Mouse (Mus musculus) heart, postnatal 0 days (tissue): Measurements from ENCODE around the gene Oxsr1. TPM values are rescaled to one million over a fixed set of nuclear protein-coding genes. Genes with fewer than 3 reads are reported as not detected.

Experiments used
- ATAC-seq: fragments of 200-750 bp; cut with Nextera tagmentation; 2 replicates; pipeline ENCODE4 v1.8.0; 2017; ENCODE audit warnings: low read depth, moderate number of reproducible peaks, moderate library complexity; ENCODE audit not compliant: insufficient read depth
- DNase-seq: peaks from one replicate; pipeline ENCODE4 v3.0.0-alpha.2; 2016; ENCODE audit warnings: low spot score
- H3K27ac ChIP-seq: fragments of 300-500 bp; sonication (generic); 2 replicates; pipeline ENCODE4 v1.5.1; 2014; ENCODE audit warnings: low read depth, mild to moderate bottlenecking
- H3K27me3 ChIP-seq: fragments of 300-500 bp; sonication (generic); 2 replicates; pipeline ENCODE4 v1.6.1; 2014; ENCODE audit warnings: low read length, mixed read lengths; ENCODE audit not compliant: control insufficient read depth, insufficient read depth
- H3K36me3 ChIP-seq: fragments of 300-500 bp; sonication (generic); replicated peaks from 2 replicates; pipeline ENCODE4 v1.6.1; 2014; ENCODE audit warnings: low read length, mixed read lengths; ENCODE audit not compliant: control insufficient read depth, insufficient read depth
- H3K4me1 ChIP-seq: fragments of 300-500 bp; sonication (generic); 2 replicates; pipeline ENCODE4 v1.6.1; 2014; ENCODE audit warnings: antibody characterized with exemption; ENCODE audit not compliant: control insufficient read depth, insufficient read depth
- H3K4me2 ChIP-seq: fragments of 300-500 bp; sonication (generic); 2 replicates; pipeline ENCODE4 v1.6.1; 2014; ENCODE audit warnings: low read depth, mild to moderate bottlenecking, low read length, moderate library complexity
- H3K4me3 ChIP-seq: fragments of 300-500 bp; sonication (generic); 2 replicates; pipeline ENCODE4 v1.5.1; 2014; ENCODE audit warnings: low read depth, low read length
- H3K9ac ChIP-seq: fragments of 300-500 bp; sonication (generic); replicated peaks from 2 replicates; pipeline ENCODE4 v1.6.1; 2014; ENCODE audit warnings: low read depth, low read length, mixed read lengths
- H3K9me3 ChIP-seq: fragments of 300-500 bp; sonication (generic); replicated peaks from 2 replicates; pipeline ENCODE4 v1.6.1; 2016; ENCODE audit warnings: low read length; ENCODE audit not compliant: control insufficient read depth
- CTCF ChIP-seq: IDR thresholded peaks from 2 replicates; pipeline ENCODE4 v1.5.1; 2016; ENCODE audit warnings: antibody characterized with exemption, control low read depth, low read depth
- EP300 ChIP-seq: IDR thresholded peaks from 2 replicates; pipeline ENCODE4 v1.6.1; 2016; ENCODE audit warnings: antibody characterized with exemption, low read depth
- WGBS: fragments of 180-500 bp; shearing (Covaris S2); extraction: QIAGEN DNeasy Blood & Tissue Kit; methylation state at CpG from one replicate; pipeline ENCODE4 v1.1.7; 2014; 5-methylcytosine and 5-hydroxymethylcytosine counted together
- polyA plus RNA-seq: library from polyadenylated mRNA; unstranded; fragments of >200 nt; fragmentation: Nextera tagmentation; extraction: Ambion mirVana; gene quantifications from 2 replicates; pipeline ENCODE4 v1.2.1, GENCODE M21; 2015
- total RNA-seq: library from RNA; depleted of rRNA; stranded (reverse); fragments of >200 nt; gene quantifications from 2 replicates; pipeline ENCODE4 v1.2.3, GENCODE M21; 2014; ENCODE audit warnings: low replicate concordance

The Oxsr1 gene
- total and polyA plus RNA-seq, 2 experiments from 2014 or later, result 6.7 to 28.1 TPM

GRCm38 (mm10) chr9:119363229-119363628 is 41.0 kb upstream of the Oxsr1 start:
- no peak for DNase-seq
- 48% methylated on average over 12 of the region's 12 CpGs for WGBS
- H3K4me1 ChIP-seq, result no peaks in the 10 kb centered on the region

GRCm38 (mm10) chr9:119361416-119361815 is 39.2 kb upstream of the Oxsr1 start:
- Histone ChIP-seq H3K4me2 (no peak overlapping the region), H3K36me3 (no peaks in the 10 kb centered on the region), H3K27ac (no peak overlapping the region), H3K4me3 (no peak overlapping the region), H3K4me1 (no peaks in the 10 kb centered on the region), H3K9ac (no peak overlapping the region), H3K9me3 (no peaks in the 10 kb centered on the region), H3K27me3 (no peaks in the 10 kb centered on the region)
- TF ChIP-seq EP300, result no peak
- no peak for TF ChIP-seq CTCF
- WGBS, result 90% methylated on average over 5 of the region's 5 CpGs
- ATAC-seq (no peak), DNase-seq (no peak)

More at GRCm38 (mm10) chr9:119363229-119363628, 41.0 kb upstream of the Oxsr1 start:
- H3K27me3 ChIP-seq, result no peaks in the 10 kb centered on the region
- TF ChIP-seq EP300 (no peak), CTCF (no peak)
- no peaks in the 10 kb centered on the region for H3K36me3 ChIP-seq
- H3K9ac ChIP-seq, result no peak overlapping the region
- ATAC-seq, result no peak
- H3K27ac ChIP-seq, result no peak overlapping the region
- no peak overlapping the region for H3K4me3 ChIP-seq
- no peak overlapping the region for H3K4me2 ChIP-seq
- no peaks in the 10 kb centered on the region for H3K9me3 ChIP-seq

DNA sequence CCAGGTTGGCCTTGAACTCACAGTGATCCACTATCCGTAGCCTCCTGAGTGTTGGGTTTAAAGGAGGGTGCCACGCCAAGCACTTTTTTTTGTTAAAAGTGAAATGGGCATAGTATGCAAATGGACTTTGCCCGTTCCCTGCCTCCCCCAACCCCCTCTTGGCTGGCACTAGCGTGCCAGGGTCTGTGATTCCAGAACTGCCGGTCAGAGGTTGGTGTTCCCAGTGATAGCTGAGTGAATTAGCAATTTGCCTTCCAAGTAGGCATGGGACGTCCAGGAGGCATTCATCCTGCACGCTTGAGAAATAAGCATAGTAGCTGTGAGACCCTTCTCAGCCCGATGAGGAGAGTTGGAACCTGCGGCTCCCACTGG is 35.8 kb upstream of the Oxsr1 start:
- no peak overlapping the region for H3K27ac ChIP-seq
- H3K9ac ChIP-seq, result no peak overlapping the region; the same call in 1 of the 2 replicates
- ATAC-seq (0 out of 2 replicates have a peak, but pooled peaks have one; percentile 9), DNase-seq (no peak)
- TF ChIP-seq EP300 (no peak), CTCF (no peak)
- H3K4me3 ChIP-seq, result peak overlapping the region; percentile 54
- H3K4me2 ChIP-seq, result peak overlapping the region; percentile 82
- no peaks in the 10 kb centered on the region for H3K9me3 ChIP-seq
- 45% methylated on average over 9 of the region's 9 CpGs for WGBS
- no peaks in the 10 kb centered on the region for H3K4me1 ChIP-seq
- no peaks in the 10 kb centered on the region for H3K27me3 ChIP-seq
- no peaks in the 10 kb centered on the region for H3K36me3 ChIP-seq

DNA sequence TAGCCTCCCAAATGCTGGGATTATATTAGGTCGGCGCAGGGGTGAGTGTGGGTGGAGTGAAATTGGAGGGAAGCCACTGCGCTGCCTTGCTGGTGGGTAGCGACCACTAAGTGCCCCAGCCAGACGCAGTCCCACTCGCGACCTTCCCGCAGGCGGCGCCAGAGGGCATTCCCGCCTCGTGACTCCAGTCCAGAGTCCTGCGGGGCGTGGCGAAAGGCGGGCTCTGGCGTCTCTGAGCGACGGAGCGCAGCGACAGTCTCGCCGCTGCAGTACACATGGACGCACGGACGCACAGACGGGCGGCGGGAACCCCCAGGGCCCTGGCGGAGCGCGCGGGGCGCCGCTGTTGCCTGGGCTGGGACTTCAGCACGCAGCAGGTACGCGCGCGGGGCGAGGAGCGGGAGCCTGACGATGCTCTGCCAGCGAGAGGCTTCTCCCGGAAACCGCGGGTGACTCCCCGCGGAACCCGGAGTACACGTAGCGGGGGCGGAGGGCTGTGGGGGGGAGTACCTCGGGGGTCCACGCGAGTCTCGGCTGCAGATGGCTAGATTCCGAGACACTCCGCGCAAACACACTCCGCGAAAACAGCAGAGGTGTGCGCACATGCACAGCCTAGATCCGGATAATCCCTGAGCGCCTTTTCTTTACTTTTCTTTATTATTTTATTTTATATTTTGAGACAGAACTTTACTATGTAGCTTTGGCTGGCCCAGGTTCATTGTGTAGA is 35.3 kb upstream of the Oxsr1 start, which contains the start of gene Xylb:
Gene Xylb (plus strand): TSS at position 51 of the 727 bp plus-strand sequence.
- Histone ChIP-seq H3K9ac (peak within 1 kb of the TSS; percentile 49; the same call in 1 of the 2 replicates), H3K36me3 (no peaks in the 10 kb centered on the region), H3K9me3 (no peaks in the 10 kb centered on the region), H3K27ac (no peak within 1 kb of the TSS), H3K4me2 (peak within 1 kb of the TSS; percentile 82), H3K27me3 (no peaks in the 10 kb centered on the region), H3K4me3 (peak within 1 kb of the TSS; percentile 54), H3K4me1 (no peaks in the 10 kb centered on the region)
- TF ChIP-seq EP300 (no peak), CTCF (peak; percentile 80)
- WGBS, result 3% methylated on average over 65 of the region's 65 CpGs
- DNase-seq, result peak; percentile 75
- peak; percentile 91 for ATAC-seq

DNA sequence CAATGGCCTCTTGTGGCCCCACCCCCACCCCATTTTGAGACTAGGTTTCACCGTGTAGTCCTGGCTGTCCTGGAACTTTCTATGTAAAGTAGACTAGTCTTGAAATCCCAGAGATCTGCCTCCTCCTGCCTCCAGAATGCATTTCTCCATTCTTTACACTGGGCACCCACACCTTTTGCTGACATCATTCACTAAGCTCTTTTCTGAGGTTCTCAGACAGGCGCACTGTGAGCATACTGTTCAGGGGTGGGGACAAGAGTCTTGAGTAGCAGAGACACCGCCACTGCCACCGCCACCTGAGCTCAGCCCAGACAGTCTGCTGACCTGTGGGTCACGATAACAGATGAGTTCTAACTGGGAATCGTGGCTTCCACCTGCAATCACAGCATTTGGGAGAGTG is 33.7 kb upstream of the Oxsr1 start:
- DNase-seq (no peak), ATAC-seq (no peak)
- H3K4me1 ChIP-seq, result no peaks in the 10 kb centered on the region
- H3K36me3 ChIP-seq, result peaks cover 6% of the 10 kb centered on the region
- 72% methylated on average over 6 of the region's 6 CpGs for WGBS
- TF ChIP-seq CTCF (no peak), EP300 (no peak)
- H3K27me3 ChIP-seq, result no peaks in the 10 kb centered on the region
- no peak overlapping the region for H3K4me2 ChIP-seq
- no peaks in the 10 kb centered on the region for H3K9me3 ChIP-seq
- no peak overlapping the region for H3K4me3 ChIP-seq
- no peak overlapping the region for H3K9ac ChIP-seq
- H3K27ac ChIP-seq, result no peak overlapping the region

- no peak overlapping the region for H3K4me2 ChIP-seq
- TF ChIP-seq EP300 (no peak), CTCF (no peak)
- 75% methylated on average over 6 of the region's 6 CpGs for WGBS
- no peak overlapping the region for H3K9ac ChIP-seq
- H3K9me3 ChIP-seq, result no peaks in the 10 kb centered on the region
- no peak overlapping the region for H3K4me3 ChIP-seq
- no peak overlapping the region for H3K27ac ChIP-seq
- DNase-seq (no peak), ATAC-seq (no peak)
- H3K27me3 ChIP-seq, result no peaks in the 10 kb centered on the region
- H3K4me1 ChIP-seq, result no peaks in the 10 kb centered on the region
- peaks cover 17% of the 10 kb centered on the region for H3K36me3 ChIP-seq
Observed at GRCm38 (mm10) chr9:119353926-119354325, 31.7 kb upstream of the Oxsr1 start.
